Mouse (Mus musculus) megakaryocyte, embryonic 14.5 days (primary cell): Measurements from ENCODE around the gene Mmp15.

Experiments used
- FLI1 ChIP-seq: IDR thresholded peaks from 2 replicates; pipeline ENCODE4 v1.6.1; 2012; ENCODE audit warnings: low read length, inconsistent platforms, mixed read lengths
- GATA1 ChIP-seq: IDR thresholded peaks from 3 replicates; pipeline ENCODE4 v1.6.1; 2012; ENCODE audit warnings: mixed read lengths, low read length, inconsistent platforms, borderline replicate concordance

DNA sequence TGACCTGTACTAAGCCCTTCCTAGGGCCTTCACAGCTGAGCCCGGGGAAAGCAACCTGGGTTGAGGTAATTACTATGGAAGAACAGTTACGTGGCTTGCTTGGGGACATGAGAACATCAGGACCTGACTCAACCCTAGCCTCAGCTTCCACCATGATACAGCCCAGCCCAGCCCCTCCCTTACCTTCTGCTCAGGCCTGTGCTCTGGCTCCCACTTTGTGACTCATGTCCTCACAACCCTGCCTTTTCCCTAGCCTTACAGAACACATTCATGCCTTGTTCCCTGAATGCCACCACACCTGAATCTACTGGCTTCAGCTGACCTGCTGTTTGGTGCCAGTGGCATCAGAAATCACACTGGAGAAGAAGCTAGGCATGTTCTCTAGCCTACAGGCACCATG is 3.7 kb upstream of the Mmp15 start:
- no peak for TF ChIP-seq GATA1
- TF ChIP-seq FLI1 = no peak
